Mouse (Mus musculus) T-helper 1 cell (primary cell): ENCODE results near the gene Tmem262.

ENCODE experiments used
- in situ Hi-C: fragments of 300-600 bp; cut with MboI, MseI; formaldehyde crosslinking; loops from one replicate; pipeline ENCODE4 v1.15.1; 2025; ENCODE audit warnings: high pct_unique_total_duplicates

The Tmem262 gene

DNA sequence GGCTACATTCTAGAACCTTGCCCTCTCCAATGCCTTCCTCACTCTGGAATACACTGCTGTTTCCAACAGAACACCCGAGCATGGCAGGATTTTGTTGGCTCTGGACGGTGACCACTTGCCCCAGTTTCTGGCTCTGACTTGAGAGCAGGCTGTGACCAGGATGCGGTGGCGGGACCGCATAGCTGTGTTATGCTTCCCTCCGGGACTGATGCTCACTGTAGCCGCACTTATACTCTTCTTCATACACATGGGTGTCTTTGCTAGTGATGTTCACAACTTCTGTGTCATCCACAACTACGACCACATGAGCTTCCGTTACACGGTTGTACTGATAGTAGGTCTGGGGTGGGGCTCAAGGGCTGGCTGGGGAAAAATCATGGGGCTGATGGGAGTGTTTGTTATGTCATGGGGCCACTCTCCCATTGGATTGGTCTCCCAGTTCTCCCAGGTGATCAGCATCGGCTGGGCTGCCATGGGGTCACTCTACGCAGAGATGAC is at the start of gene Tmem262:
Gene Tmem262 (plus strand): TSS at position 51 of the 498 bp plus-strand sequence.
- in situ Hi-C loops = loop anchor here (5.0 kb wide), 2 partner anchors 33 to 37 kb away; partner anchors contain the start of genes Sac3d1 and Syvn1

DNA sequence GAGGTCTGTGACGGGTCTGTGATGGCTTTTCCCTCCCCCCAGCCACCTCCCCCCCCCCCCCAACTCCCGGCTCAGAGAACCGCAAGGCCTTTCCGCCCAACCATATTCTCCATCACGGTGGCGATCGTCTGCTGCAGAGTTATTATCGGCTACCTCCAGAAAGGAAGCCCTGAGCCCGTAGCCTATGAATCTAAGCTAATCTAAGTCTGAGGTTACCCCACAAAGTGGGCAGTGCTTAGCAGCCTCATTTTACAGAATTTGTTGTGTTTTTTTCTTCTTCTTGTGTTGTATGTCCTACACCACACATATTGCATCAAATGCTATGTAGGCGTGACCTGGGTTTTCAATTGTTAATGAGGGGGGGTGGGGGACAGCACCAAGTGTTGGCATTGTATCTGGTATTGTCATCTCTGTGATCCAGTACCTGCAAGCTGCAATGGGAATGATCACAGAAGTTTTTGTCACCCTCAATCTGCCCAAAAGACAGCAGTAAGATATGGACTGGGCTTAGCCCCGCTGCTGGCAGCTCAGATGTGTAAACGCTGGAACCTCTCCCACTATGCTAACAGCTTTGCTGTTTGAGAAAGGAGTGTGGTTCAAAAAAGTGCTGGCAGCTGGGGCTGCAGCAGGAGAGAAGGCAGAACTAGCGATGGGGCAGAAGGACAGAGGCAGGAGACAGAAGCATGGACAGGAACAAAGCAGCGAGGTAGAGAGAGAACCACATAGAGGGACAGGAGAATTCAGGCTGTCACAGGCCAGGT is 49.1 kb upstream of the Tmem262 start:
- in situ Hi-C loops = loop anchor here (10.0 kb wide), 1 partner anchor 276 kb away; no protein-coding TSS in a partner anchor

DNA sequence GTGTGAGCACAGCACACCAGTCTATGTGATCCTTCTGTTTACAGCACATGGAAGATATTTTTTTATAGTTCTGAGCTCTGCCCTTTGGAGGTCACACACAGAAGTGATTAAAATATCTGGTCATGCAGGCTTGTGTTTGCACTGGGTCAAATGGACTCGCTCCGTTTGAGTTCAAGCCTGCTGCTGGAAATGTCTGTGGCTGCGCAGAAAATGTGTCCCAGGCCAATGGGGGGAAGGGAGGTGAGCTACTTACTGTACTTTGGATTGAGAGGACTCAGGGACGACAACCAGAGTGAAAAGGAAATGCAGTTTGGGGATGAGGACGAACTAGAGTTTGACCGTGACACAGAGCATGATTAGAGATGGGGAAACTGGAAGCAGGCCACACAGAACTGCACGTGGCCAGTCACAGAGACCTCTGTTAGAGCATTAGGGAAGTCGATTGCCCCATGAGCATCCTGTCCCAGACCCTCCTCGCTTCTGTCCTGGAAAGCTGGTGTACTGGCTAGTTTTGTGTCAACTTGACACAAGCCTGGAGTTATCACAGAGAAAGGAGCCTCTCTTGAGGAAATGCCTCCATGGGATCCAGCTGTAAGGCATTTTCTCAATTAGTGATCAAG is 43.8 kb upstream of the Tmem262 start:
- in situ Hi-C loops = loop anchor here (5.0 to 10.0 kb wide), 2 partner anchors 96 to 281 kb away; no protein-coding TSS in a partner anchor

DNA sequence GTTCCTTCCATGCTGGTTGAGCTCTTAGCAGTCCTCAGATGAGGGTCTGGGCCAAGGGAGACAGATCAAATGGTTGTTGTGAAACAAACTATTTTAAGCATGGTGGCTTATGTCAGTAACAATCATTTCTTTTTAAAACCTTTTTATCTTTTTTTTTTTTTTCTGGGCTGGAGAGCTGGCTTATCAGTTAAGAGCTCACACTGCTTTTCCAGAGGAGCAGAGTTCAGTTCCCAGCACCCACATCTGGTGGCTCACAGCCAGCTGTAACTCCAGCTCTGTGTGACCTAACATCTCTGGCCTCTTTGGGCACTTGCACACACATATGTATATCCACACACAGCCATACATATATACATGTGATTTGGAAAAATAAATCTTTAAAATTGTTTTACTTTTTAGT is 42.1 kb upstream of the Tmem262 start:
- in situ Hi-C loops = loop anchor here (5.0 to 10.0 kb wide), 2 partner anchors 95 to 283 kb away; no protein-coding TSS in a partner anchor

DNA sequence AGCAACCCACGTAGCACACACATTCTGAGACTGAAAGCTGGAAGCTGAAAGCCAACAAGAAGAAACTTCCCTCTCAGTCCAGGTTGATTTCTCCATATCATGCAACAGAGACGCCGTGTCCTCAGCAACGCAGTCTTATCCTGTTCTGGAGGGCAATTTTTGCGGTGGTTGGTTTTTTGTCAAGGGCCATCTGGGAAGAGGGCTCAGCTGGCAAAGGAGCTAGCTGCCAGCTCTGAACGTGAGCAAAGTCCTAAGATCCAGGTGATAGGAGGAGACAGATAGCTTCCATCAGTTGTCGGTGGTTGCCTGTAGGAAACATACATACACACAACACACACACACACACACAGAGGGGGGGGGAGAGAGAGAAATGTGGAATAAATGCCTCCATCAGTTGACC is 41.5 kb upstream of the Tmem262 start:
- in situ Hi-C loops = loop anchor here (5.0 to 10.0 kb wide), 2 partner anchors 94 to 284 kb away; no protein-coding TSS in a partner anchor

DNA sequence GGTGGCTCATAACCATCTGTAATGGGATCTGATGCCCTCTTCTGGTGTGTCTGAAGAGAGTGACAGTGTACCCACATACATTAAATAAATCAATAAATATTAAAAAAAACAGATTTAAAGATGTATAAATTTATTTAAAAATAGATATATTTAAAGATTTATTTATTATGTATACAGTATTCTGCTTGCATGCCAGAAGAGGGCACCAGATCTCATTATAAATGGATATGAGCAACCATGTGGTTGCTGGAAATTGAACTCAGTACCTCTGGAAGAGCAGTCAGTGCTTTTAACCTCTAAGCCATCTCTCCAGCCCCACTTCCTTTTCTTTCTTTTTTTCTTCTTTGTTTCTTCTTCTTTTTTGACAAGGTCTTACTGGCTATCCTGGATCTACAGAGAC is 39.8 kb upstream of the Tmem262 start:
- in situ Hi-C loops = loop anchor here (10.0 kb wide), 1 partner anchor 635 kb away; no protein-coding TSS in a partner anchor

DNA sequence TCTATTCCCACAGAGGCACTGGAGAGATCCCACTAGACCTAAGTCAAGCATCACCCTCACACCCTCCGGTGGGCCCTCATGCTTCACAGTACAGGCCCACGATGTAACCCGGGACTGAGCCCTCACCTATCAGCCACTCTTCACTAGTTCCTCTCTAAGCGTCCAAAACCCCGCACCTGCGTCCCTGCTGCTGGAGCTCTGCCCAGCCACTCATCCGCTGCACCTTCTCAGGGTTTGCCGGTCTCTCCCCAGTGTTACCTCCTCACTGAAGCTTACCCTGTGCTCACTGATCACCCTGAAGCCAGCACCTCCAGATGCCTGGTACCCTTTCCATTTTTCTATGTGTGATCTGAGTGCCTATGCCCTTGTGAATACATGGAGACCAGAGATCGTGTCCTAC is 37.5 kb upstream of the Tmem262 start:
- in situ Hi-C loops = loop anchor here (10.0 kb wide), 1 partner anchor 633 kb away; no protein-coding TSS in a partner anchor

DNA sequence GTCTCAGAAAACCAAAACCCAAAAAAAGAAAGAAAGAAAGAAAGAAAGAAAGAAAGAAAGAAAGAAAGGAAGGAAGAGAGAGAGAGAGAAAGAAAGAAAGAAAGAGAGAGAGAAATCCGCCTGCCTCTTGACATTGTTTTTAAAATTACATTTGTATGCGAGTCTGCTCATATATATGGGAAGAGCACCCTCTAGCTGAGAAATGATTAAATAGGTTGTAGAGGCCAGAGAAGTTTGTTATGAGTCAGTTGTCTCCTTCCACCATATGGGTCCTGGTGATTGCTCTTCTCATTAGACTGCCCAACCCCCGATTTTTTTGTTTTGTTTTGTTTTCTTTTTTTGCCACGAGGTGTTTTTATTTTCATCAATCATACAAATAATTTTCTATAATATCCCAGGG is 35.7 kb upstream of the Tmem262 start:
- in situ Hi-C loops = loop anchor here (10.0 kb wide), 1 partner anchor 631 kb away; no protein-coding TSS in a partner anchor

DNA sequence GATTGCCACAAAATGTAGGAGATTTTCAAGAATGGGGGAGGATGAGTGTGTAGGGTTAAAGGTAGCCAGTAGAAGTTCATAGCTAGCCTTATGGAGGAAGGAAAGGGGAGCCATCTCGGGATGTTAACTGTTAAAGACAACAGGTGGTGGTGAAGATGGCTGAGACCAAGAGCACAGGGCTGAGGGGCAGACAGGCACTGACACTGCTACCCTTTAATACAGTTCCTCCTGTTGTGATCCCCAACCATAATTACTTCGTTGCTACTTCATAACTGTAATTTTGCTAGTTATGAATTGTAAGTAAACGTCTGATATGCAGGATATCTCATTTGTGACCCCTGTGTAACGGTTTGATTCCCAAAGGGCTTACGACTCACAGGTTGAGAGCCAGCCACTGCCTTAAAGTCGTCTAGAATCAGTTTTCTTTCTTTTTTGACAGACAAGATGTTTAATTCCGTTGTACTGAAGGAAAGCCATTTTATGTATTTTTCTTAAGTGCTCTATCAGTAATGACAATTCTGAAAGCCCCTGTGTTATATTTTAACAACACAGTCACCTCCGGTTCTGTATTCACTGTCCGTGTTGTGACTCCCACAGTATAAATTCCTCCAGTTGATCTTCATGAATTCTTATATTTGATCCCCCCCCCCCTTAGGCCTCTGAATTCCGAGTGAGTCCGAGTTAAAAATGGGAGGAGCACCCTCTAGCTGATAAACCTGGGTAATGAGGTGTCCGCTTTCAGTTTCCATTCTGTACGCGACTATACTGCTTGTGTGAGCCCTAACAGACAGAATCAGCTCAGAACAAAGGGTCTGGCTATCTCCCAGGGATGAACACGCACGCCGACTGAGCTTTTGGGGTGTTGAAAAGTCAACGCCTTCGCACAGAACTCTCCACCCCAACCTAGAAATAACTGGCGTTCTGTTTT is 34.2 kb upstream of the Tmem262 start:
- in situ Hi-C loops = loop anchor here (5.0 to 10.0 kb wide), 2 partner anchors 37 to 629 kb away; partner anchors contain the start of genes Cdca5, Gm28374, Tmem262 and Zfpl1

DNA sequence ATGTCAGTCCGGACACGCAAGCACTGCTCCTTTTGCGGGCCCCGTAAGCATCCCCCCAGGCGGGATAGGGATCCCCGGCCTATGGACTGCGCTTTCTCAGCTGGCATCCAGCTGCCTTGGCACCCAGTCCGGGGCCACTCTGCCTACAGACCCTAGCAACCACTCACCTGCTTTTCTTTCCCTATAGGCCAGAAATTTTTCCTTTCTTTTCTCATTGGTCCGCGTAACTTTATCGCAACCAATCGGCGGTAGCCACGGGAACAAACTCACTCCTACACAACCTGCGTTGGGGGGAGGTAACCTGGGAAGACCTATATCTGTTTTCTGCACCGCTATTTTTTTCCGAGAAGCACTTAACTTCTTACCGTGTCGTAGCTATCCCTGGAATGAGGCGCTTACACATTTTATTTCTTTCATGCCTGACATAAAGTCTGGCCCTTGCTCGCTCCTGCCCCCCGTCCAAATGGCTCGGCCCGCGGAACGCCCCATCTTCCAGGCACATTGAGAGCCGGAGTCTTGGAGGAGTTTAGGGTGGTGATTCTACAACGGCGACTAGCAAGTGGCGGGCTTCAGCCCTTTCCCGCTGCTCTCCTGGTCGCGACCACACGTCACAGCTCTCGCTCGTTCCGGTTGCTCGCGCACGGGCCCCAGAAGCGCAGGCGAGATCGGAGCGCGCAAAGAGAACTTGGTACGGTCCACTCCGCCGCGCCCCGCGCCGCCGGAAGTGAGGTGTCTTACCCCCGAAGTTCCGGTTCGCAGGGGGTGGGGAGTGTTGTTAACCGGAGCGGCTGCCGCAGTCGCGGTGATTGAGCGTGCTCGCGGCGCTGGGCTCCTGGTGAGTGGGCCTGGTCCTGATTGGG is 33.3 kb upstream of the Tmem262 start, which contains the start of gene Syvn1:
Gene Syvn1 (plus strand): TSS at position 283 of the 860 bp plus-strand sequence.
- in situ Hi-C loops = loop anchor here (5.0 to 10.0 kb wide), 2 partner anchors 36 to 628 kb away; partner anchors contain the start of genes Cdca5, Gm28374, Tmem262 and Zfpl1

DNA sequence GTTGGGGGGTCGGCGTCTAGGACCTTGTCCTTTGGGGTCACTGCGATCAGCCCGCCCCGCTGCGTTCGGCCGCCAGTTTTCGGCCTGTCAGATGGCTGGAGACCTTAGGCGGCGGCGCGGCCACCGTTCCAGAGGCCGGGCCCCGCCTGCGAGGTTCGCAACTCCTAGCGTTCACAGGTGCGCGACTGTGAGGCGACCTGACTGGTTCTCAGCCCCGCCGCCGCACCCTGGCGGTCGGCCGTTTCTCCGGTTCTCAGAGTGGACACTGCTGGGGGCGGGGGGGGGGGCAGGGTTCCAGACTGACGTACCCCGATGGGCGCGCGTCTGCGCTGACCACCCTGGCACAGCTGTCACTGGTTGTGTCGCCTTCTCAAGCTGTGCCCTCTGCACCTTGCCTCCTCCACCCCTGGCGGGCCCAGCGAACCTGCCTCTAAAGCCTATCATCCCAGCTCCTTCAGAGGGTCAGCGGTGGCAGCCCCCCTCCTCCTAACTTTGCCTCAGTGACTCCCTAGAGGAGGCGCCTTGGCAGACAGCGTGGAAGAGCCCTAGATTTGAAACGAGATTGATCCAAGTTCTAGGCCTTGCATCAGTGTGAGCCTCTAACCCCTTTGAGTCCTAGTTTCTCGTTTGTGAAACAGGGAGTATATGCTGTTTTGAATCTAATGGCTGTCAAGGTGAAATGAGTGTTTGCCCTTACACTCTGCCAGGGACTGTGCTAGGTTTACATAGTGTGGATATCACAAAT is 32.5 kb upstream of the Tmem262 start:
- in situ Hi-C loops = loop anchor here (5.0 to 10.0 kb wide), 2 partner anchors 35 to 627 kb away; partner anchors contain the start of genes Cdca5, Gm28374, Tmem262 and Zfpl1

DNA sequence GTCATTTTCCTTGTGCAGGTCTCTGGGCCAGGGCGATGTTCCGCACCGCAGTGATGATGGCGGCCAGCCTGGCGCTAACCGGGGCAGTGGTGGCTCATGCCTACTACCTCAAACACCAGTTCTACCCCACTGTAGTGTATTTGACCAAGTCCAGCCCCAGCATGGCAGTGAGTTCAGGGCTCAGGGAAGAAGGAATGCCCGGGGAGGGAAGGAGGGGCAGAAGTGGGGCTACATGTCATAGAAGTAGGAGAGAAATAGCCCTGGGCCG is 32.0 kb upstream of the Tmem262 start:
- in situ Hi-C loops = loop anchor here (5.0 to 10.0 kb wide), 2 partner anchors 34 to 627 kb away; partner anchors contain the start of genes Cdca5, Gm28374, Tmem262 and Zfpl1

DNA sequence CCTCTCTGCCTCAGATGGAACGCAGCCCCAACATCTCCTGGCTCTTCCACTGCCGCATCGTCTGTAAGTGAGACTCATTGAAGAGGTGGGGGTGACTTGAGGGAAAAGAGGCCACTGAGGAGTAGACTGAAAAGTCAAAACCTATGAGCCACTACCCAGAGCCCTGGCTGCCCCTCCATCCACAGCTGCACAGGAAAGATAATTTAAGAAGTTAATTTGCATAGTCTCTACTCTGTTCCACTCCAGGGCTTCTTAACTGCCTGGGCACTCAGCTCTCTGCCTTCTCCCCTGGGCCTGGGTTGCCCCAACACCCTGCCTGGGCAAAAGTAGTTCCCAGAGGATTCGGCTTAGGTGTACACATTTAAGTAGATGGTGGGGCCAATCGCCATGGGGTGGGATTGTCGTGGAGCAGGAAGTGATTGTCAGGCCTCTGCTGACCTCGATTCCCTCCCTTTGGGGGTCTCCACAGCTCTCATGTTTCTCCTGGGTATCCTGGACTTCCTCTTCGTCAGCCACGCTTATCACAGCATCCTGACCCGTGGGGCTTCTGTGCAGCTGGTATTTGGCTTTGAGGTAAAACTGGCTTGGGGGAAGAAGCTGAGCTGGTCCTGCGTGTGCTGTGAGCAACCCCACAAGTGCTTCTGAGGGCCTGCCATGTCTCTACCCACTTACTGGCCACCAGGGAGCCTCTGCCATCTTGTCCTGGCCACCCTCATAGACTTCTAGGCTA is 31.0 kb upstream of the Tmem262 start:
- in situ Hi-C loops = loop anchor here (5.0 to 10.0 kb wide), 2 partner anchors 33 to 626 kb away; partner anchors contain the start of genes Cdca5, Gm28374, Tmem262 and Zfpl1

DNA sequence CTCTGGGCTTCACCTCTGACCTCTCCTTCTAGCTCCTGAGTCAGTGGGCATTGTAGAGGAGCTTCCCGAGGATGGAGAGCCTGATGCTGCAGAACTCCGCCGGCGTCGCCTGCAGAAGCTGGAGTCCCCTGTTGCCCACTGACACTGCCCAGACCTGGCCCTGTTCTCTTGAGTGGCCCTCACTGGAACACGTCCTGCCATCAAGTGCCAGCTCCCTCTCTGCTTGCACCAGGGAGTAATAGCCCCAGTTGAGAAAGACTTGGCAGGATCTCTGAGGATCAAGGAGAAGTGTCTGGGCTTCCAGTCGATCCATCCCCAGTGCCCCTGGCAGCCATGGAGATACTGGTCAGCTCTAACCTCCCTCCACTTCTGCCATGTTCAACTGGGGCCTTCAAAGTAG is 27.3 kb upstream of the Tmem262 start:
- in situ Hi-C loops = no loop called here

DNA sequence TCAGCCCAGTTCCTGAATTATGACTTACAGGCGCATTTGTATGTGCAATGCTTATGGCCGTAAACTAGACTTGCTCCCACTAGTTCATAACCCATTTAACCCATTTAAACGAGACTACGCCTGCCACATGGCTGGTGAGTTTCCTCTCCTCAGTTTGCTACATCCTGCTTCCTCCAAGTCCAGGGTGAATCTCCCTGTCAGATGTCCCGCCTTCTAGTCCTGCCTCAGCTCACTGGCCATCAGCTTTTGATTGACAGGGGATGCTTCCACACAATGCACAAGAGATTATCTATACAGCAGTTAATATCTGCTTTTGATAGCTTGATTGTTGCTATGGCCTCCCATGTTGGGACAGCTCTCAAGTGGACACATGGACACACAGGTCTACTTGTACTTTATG is 25.5 kb upstream of the Tmem262 start:
- in situ Hi-C loops = no loop called here

DNA sequence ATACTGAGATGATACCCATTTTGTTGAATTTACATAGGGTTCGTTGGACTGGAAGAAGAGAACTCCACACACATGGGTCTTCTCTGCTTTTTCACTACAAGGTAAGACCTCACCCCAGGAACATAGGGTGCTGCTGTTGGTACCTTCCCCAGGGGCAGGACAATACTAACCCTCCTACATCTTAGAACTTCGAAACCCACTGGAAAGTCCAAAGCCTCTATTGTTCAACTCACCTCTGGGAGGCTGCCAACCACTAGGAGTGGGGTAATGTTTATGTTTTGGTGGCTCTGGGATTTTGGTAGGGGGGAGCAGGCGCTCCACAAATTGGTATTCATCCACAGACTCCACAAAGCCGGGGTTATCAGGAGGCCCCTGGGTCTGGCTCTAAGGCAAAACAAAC is 23.1 kb upstream of the Tmem262 start:
- in situ Hi-C loops = no loop called here

DNA sequence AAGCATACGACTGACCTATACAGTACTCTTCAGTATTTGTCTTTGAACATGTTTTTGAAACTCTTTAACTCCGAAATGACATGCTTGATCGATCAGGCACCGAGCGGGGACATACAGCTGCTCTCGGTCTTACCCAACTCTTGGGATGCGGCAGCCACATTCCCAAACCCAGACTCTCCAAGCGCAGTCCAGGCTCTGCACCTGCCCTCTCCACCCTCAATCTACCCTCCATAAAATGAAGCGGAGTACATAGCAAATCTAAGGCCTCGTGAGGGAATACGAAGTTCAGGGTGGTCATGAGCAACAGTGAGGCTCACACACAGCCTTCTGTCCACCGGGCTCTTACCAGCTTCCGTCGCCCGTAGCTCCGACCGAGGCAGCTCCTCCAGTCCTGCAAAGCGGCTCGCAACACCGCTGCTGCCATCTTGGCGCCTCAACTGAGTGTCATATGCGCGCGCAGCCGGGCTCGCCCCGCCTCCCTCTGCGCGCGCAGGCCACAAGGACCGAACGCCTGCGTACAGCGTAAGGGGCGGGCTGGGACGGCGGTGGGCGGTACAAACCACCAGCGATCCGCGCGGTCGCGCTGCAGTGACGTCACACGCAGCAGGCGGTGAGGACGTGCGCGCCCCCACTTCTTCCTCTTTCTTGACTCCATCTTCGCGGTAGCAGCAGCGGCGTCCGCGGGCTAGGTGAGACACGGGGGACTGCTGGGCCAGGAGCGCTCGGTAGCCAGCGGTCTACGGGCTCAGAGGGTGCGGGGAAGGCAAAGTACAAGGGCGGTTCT is 22.3 kb upstream of the Tmem262 start, which contains the start of the genes Mrpl49 and Fau:
Gene Mrpl49 (minus strand): TSS at position 473 of the 784 bp plus-strand sequence.
Gene Fau (plus strand): TSS at position 532 of the 784 bp plus-strand sequence.
- in situ Hi-C loops = no loop called here
